Mouse (Mus musculus) layer of hippocampus, postnatal 36 days (tissue): ENCODE data around the gene Shld1. TPM values are rescaled to one million over a fixed set of nuclear protein-coding genes. Genes with fewer than 3 reads are reported as not detected.

Source experiments
- total RNA-seq, 2 experiments: library from RNA; stranded (reverse); gene quantifications; 2 replicates each; pipeline ENCODE4 v1.2.3; 2021

Shld1 gene
- total RNA-seq, 2 experiments from 2014 or later = 9.7 to 11.4 TPM

Other genes starting within 250 kb of the Shld1 start
- 10 to 100 TPM; 63.8 to 67.2 TPM for gene Gpcpd1, start 99.2 kb upstream of the Shld1 start, total RNA-seq
- gene Chgb, start 94.3 kb downstream of the Shld1 start, total RNA-seq = 100 to 1,000 TPM; 295 to 348 TPM
- gene Trmt6, start 129.1 kb downstream of the Shld1 start, total RNA-seq = 10 to 100 TPM; 27.9 to 32.4 TPM
- 1 to 10 TPM; 3.3 to 4.2 TPM for gene Mcm8, start 129.2 kb downstream of the Shld1 start, total RNA-seq
- 10 to 100 TPM; 41.2 to 49.4 TPM for gene Crls1, start 159.7 kb downstream of the Shld1 start, total RNA-seq
- under 1 TPM; 0.43 to 0.47 TPM for gene Lrrn4, start 194.0 kb downstream of the Shld1 start, total RNA-seq